Mouse (Mus musculus): ENCODE results near the gene Itgb7.

DNA sequence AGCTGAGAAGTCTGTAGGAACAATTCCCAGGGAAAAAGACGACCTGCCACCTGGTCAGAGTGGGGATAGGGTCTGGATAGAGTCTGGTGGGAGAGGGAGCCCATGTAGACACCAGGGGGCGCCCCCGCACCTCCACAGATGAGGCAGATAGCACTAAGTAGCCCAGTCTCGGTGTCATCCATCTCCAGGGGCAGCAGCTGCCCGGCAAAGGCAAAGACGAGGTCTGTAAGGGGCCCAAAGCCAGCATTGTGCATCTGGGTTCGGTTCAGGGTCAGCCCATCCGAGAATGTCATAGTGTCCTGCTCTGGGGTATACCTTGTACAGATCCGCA is 7.5 kb upstream of the Itgb7 start:
- TF ChIP-seq CTCF (IDR thresholded peaks at IDR 0.05; ENCODE audit: low read depth, low read length) (peak; percentile 94), POLR2A (IDR thresholded peaks at IDR 0.05; ENCODE audit: extremely low read depth, insufficient read depth, low read length) (no peak)
